Mouse (Mus musculus) mature B cell (primary cell): Measurements from ENCODE around the gene Rtl6.

ENCODE experiments used
- in situ Hi-C: fragments of 300-500 bp; cut with MboI; formaldehyde crosslinking; loops from 2 replicates; pipeline ENCODE4 v1.14.3; 2019

The Rtl6 gene

GRCm38 (mm10) chr15:84557189-84557921, at the start of gene Rtl6:
Rtl6 (minus strand) TSS chr15:84557823.
- in situ Hi-C loops, result no loop called here

- in situ Hi-C loops, result no loop called here
Measured at GRCm38 (mm10) chr15:84603267-84603963, 45.8 kb upstream of the Rtl6 start.

- in situ Hi-C loops, result no loop called here
Measured at GRCm38 (mm10) chr15:84600977-84601595, 43.5 kb upstream of the Rtl6 start.

- in situ Hi-C loops, result no loop called here
Measured at GRCm38 (mm10) chr15:84598911-84599310, 41.3 kb upstream of the Rtl6 start.

GRCm38 (mm10) chr15:84597816-84598215, 40.2 kb upstream of the Rtl6 start:
- in situ Hi-C loops, result no loop called here

GRCm38 (mm10) chr15:84597021-84597420, 39.4 kb upstream of the Rtl6 start:
- in situ Hi-C loops, result no loop called here

- in situ Hi-C loops, result no loop called here
Measured at GRCm38 (mm10) chr15:84595241-84595945, 37.8 kb upstream of the Rtl6 start.

- in situ Hi-C loops, result no loop called here
Measured at GRCm38 (mm10) chr15:84593514-84593913, 35.9 kb upstream of the Rtl6 start.

- in situ Hi-C loops, result no loop called here
Measured at GRCm38 (mm10) chr15:84592240-84592639, 34.6 kb upstream of the Rtl6 start.

- in situ Hi-C loops, result no loop called here
Measured at GRCm38 (mm10) chr15:84591573-84592139, 34.0 kb upstream of the Rtl6 start.

- in situ Hi-C loops, result no loop called here
Measured at GRCm38 (mm10) chr15:84588371-84588821, 30.8 kb upstream of the Rtl6 start.

- in situ Hi-C loops, result no loop called here
Measured at GRCm38 (mm10) chr15:84578607-84579006, 21.0 kb upstream of the Rtl6 start.

- in situ Hi-C loops, result no loop called here
Measured at GRCm38 (mm10) chr15:84577019-84577418, 19.4 kb upstream of the Rtl6 start.

- in situ Hi-C loops, result no loop called here
Measured at GRCm38 (mm10) chr15:84566568-84567110, 9.0 kb upstream of the Rtl6 start.

GRCm38 (mm10) chr15:84561501-84561900, 3.9 kb upstream of the Rtl6 start:
- in situ Hi-C loops, result no loop called here

GRCm38 (mm10) chr15:84556674-84557073, 949 bp downstream of the Rtl6 start:
- in situ Hi-C loops, result no loop called here

GRCm38 (mm10) chr15:84551065-84551464, 6.6 kb downstream of the Rtl6 start:
- in situ Hi-C loops, result no loop called here

GRCm38 (mm10) chr15:84549291-84549797, 8.3 kb downstream of the Rtl6 start:
- in situ Hi-C loops, result no loop called here

GRCm38 (mm10) chr15:84546028-84546427, 11.6 kb downstream of the Rtl6 start:
- in situ Hi-C loops, result no loop called here

GRCm38 (mm10) chr15:84541175-84541574, 16.4 kb downstream of the Rtl6 start:
- in situ Hi-C loops, result no loop called here

GRCm38 (mm10) chr15:84538974-84539588, 18.5 kb downstream of the Rtl6 start:
- in situ Hi-C loops, result loop anchor here (5.0 kb wide), 1 partner anchor 73 kb away; no protein-coding TSS in a partner anchor
